Mouse (Mus musculus) heart, embryonic 16.5 days (tissue): Measurements from ENCODE around the gene Ftcd. TPM values are rescaled to one million over a fixed set of nuclear protein-coding genes. Genes with fewer than 3 reads are reported as not detected.
A peak's percentile ranks its signal among the peaks of the same experiment; 100 is the strongest.

Experiments
- ATAC-seq: fragments of 200-750 bp; cut with Nextera tagmentation; replicated peaks from 2 replicates; pipeline ENCODE4 v1.8.0; 2017; ENCODE audit warnings: moderate number of reproducible peaks; ENCODE audit not compliant: insufficient read depth, low FRiP score; ENCODE audit errors: extremely low read depth
- H3K27ac ChIP-seq: fragments of 300-500 bp; sonication (generic); 2 replicates; pipeline ENCODE4 v1.5.1; 2014; ENCODE audit warnings: mild to moderate bottlenecking, low read length, control low read depth, moderate library complexity
- H3K27me3 ChIP-seq: fragments of 300-500 bp; sonication (generic); 2 replicates; pipeline ENCODE4 v1.6.1; 2014; ENCODE audit warnings: low read length, mixed read lengths; ENCODE audit not compliant: control insufficient read depth, insufficient read depth
- H3K36me3 ChIP-seq: fragments of 300-500 bp; sonication (generic); 2 replicates; pipeline ENCODE4 v1.6.1; 2014; ENCODE audit not compliant: control insufficient read depth, insufficient read depth
- H3K4me1 ChIP-seq: fragments of 300-500 bp; sonication (generic); 2 replicates; pipeline ENCODE4 v1.6.1; 2014; ENCODE audit warnings: low read length, mixed read lengths; ENCODE audit not compliant: control insufficient read depth, insufficient read depth
- H3K4me2 ChIP-seq: fragments of 300-500 bp; sonication (generic); 2 replicates; pipeline ENCODE4 v1.6.1; 2014; ENCODE audit warnings: low read depth, mild to moderate bottlenecking, control low read depth, low read length
- H3K4me3 ChIP-seq: fragments of 300-500 bp; sonication (generic); 2 replicates; pipeline ENCODE4 v1.5.1; 2014; ENCODE audit warnings: mild to moderate bottlenecking, control low read depth, low read length
- H3K9ac ChIP-seq: fragments of 300-500 bp; sonication (generic); 2 replicates; pipeline ENCODE4 v1.6.1; 2014; ENCODE audit warnings: low read length, control low read depth
- H3K9me3 ChIP-seq: fragments of 300-500 bp; sonication (generic); replicated peaks from 2 replicates; pipeline ENCODE4 v1.6.1; 2016; ENCODE audit warnings: low read length; ENCODE audit not compliant: control insufficient read depth
- WGBS: fragments of 180-500 bp; shearing (Covaris S2); extraction: QIAGEN DNeasy Blood & Tissue Kit; methylation state at CpG from one replicate; pipeline ENCODE4 v1.1.7; 2014; 5-methylcytosine and 5-hydroxymethylcytosine counted together
- polyA plus RNA-seq: library from polyadenylated mRNA; unstranded; fragments of >200 nt; fragmentation: Nextera tagmentation; extraction: Ambion mirVana; gene quantifications from 2 replicates; pipeline ENCODE4 v1.2.1, GENCODE M21; 2015

Ftcd gene
- polyA plus RNA-seq, 1 experiment from 2014 or later: 3.5 TPM

DNA sequence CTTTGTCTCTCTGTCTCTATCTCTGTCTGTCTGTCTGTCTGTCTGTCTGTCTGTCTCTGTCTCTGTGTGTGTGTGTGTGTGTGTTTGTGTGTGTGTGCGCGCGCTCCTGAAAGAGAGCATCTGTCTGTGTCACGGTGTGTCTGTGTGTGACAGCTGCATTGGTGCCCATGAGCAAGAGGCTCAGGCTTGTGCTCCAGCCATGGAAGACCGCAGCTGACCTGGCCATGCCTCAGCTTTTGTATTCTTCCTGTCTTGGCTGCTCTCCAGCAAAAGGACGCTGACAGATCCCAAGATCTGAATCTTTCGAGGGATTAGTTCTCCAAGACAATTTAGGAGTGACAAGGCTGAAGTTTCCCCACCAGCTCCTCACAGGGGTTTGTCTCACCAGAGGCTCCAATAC is 49.5 kb downstream of the Ftcd start:
- no peak overlapping the region for H3K4me2 ChIP-seq
- H3K36me3 ChIP-seq: no peaks in the 10 kb centered on the region
- peaks cover 12% of the 10 kb centered on the region; the same call in 1 of the 2 replicates for H3K4me1 ChIP-seq
- no peak overlapping the region for H3K27ac ChIP-seq
- 62% methylated on average over 7 of the region's 7 CpGs for WGBS
- H3K4me3 ChIP-seq: no peak overlapping the region
- no peak for ATAC-seq
- H3K27me3 ChIP-seq: no peaks in the 10 kb centered on the region
- no peaks in the 10 kb centered on the region for H3K9me3 ChIP-seq
- no peak overlapping the region for H3K9ac ChIP-seq

DNA sequence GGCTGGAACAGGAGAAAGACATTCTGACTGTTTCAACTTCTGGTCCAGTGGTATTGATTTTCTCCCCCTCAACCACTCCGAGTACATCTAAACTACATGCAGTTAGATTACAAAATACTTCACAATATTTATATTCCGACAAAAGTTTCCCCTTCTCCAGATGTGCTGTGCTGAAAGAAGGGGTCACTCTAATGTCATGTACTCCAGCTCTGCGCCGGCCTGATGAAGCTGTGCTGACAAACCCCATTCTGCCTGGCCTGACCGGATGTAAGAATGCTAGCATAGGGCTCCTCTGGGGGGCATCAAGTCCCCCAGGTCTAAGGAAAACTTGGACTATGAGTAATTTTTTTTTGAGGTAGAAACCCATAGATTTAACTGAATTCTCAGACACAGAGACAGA is 52.3 kb downstream of the Ftcd start:
- Histone ChIP-seq H3K4me1 (peaks cover 6% of the 10 kb centered on the region; the same call in 1 of the 2 replicates), H3K27me3 (no peaks in the 10 kb centered on the region), H3K36me3 (no peaks in the 10 kb centered on the region), H3K9me3 (no peaks in the 10 kb centered on the region), H3K4me2 (no peak overlapping the region), H3K27ac (no peak overlapping the region), H3K4me3 (no peak overlapping the region), H3K9ac (no peak overlapping the region)
- ATAC-seq: no peak
- WGBS: 75% methylated on average over 5 of the region's 5 CpGs

DNA sequence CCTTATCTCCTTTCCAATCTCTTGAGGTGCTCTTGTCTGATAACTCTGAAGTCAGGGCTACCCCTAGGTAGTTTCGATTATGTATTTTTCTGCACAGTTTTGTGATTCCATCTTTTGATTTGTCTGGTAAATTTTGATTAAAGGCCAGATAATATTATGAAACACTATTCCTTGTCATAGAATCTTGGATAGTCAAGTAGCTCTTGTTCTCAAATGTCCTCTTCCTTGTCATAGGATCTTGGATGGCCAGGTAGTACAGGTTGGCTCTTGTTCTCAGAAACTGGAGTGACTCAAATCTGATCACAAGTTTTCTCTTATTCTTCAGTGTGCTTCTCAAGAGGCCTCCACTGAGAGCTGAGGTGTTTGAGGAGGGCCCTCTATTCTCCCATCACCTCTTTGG is 55.2 kb downstream of the Ftcd start:
- Histone ChIP-seq H3K27me3 (no peaks in the 10 kb centered on the region), H3K36me3 (no peaks in the 10 kb centered on the region), H3K4me1 (peaks cover 14% of the 10 kb centered on the region), H3K4me2 (no peak overlapping the region), H3K27ac (no peak overlapping the region), H3K9me3 (no peaks in the 10 kb centered on the region), H3K9ac (no peak overlapping the region), H3K4me3 (no peak overlapping the region)
- ATAC-seq: no peak
- 74% methylated on average over 1 of the region's 1 CpGs for WGBS

DNA sequence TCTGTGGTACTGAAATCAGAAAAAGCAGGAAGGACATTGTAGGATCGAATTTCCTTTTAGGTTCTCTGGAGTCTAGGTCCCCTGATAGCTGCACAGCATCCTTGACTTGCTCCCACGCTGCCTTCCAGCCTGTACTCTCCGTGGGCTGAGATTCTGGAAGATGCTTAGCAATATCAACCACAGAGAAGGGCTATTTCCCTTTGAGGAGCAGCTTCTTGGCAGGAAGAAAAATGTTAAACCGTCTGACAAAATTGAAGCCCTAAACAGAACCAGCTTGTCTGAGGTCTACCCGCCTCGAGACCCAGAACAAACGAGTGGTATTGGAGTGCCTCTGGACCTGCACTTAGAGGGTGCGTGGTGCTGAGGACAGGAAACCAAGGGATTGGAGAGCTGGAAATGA is 57.2 kb downstream of the Ftcd start:
- Histone ChIP-seq H3K4me2 (no peak overlapping the region), H3K27me3 (no peaks in the 10 kb centered on the region), H3K36me3 (no peaks in the 10 kb centered on the region), H3K27ac (peak overlapping the region; percentile 16; the same call in 1 of the 2 replicates), H3K9me3 (no peaks in the 10 kb centered on the region), H3K4me3 (no peak overlapping the region), H3K4me1 (peaks cover 16% of the 10 kb centered on the region), H3K9ac (no peak overlapping the region)
- no peak for ATAC-seq
- WGBS: 55% methylated on average over 8 of the region's 8 CpGs

DNA sequence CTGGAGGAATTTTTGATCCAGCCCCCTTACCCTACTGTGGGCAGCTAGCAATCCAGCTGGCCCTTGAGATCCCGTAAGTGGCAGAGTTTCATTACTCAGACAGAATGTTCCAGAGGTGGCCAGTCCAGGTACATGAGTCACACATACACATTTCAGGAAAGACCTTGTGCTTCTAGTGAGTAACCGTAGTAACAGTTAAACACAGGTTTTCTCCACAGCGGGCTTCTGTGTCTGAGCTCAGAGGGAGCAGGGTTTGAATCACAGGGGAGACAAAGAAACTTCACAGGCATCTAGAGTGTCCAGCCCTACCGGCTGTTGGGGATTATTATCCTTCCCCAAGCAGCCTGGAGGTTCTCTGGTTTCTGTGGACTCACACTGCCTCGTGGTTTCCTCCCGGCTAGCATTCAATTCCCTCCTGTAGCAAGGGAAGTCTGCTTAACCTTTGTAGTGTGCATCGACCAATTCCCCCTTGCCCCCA is 58.7 kb downstream of the Ftcd start:
- 55% methylated on average over 7 of the region's 7 CpGs for WGBS

DNA sequence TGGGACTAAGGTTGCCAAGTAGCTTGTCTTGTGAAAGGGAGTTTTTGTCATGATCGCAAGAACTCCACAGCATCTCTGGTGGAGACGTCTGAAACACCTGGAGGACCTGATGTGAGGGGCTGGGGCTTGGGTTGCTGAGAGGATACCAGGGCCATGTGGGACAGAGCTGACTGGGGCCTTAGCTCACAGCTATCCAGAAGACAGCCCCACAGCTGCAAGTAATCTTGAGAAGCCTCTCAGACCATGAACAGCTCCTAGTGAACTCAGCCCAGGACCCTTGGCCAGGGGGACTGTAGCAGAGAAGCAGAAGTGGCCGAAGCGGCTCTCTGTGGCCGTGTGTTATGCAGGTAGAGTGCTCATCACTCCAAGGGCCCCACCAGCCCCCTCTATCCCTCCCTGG is 59.1 kb downstream of the Ftcd start:
- peak overlapping the region; percentile 41 for H3K27ac ChIP-seq
- H3K9ac ChIP-seq: 0 out of 2 replicates have a peak overlapping the region, but pooled peaks have one; percentile 3

More for the DNA sequence above, 58.7 kb downstream of the Ftcd start:
- Histone ChIP-seq H3K27ac (peak overlapping the region; percentile 41), H3K4me3 (no peak overlapping the region), H3K27me3 (no peaks in the 10 kb centered on the region), H3K9ac (no peak overlapping the region), H3K4me1 (peaks cover 16% of the 10 kb centered on the region), H3K9me3 (no peaks in the 10 kb centered on the region), H3K4me2 (no peak overlapping the region), H3K36me3 (no peaks in the 10 kb centered on the region)
- 0 out of 2 replicates have a peak, but pooled peaks have one; percentile 21 for ATAC-seq

DNA sequence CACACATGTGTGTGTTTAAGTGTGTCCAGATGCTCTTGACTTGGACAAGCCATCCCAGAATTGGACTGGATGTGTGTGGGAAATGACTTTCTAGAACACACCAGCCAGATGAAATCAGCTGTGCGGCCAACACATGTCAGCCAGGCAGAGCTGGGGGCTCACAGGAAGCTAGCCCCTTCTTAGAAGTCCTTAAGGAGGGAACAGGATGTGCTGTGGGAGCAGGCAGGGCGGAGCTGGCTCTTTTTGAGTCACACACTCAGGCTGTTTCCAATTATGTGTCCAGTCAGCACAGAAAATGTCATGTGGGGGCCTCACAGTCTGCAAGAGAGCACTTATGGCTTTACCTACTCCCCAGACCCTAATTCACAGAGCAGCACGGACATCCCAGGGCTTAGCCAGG is 60.6 kb downstream of the Ftcd start:
- Histone ChIP-seq H3K9ac (no peak overlapping the region), H3K4me1 (peaks cover 16% of the 10 kb centered on the region), H3K27me3 (no peaks in the 10 kb centered on the region), H3K4me2 (no peak overlapping the region), H3K4me3 (no peak overlapping the region), H3K9me3 (no peaks in the 10 kb centered on the region), H3K36me3 (no peaks in the 10 kb centered on the region), H3K27ac (peak overlapping the region; percentile 43; the same call in 1 of the 2 replicates)
- peak; percentile 24; the same call in 1 of the 2 replicates for ATAC-seq
- WGBS: 47% methylated on average over 3 of the region's 3 CpGs

More for the DNA sequence above, 59.1 kb downstream of the Ftcd start:
- no peak for ATAC-seq
- H3K4me2 ChIP-seq: no peak overlapping the region
- H3K4me3 ChIP-seq: no peak overlapping the region
- H3K36me3 ChIP-seq: no peaks in the 10 kb centered on the region
- no peaks in the 10 kb centered on the region for H3K9me3 ChIP-seq
- WGBS: 55% methylated on average over 5 of the region's 5 CpGs
- peaks cover 16% of the 10 kb centered on the region for H3K4me1 ChIP-seq
- H3K27me3 ChIP-seq: no peaks in the 10 kb centered on the region

DNA sequence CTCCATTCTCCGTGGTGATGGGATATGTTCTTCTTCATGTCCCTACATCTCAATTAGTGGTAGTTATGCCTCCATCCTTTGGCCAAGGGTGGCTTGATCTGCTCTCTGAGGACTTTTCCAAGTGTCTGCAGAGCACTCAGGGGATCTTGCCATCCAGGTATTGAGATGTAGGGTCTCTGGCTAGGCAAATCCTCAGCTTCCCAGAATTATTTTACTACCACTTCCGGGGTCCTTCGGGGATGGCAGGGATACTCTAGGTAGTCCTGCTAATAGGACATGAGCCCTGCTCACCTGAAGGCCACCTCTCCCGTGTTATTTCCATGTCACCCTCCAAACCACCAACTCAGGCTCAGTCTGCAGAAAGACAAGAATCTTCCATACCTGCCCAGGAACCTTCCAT is 61.2 kb downstream of the Ftcd start:
- Histone ChIP-seq H3K36me3 (no peaks in the 10 kb centered on the region), H3K9me3 (no peaks in the 10 kb centered on the region), H3K4me1 (peaks cover 16% of the 10 kb centered on the region), H3K9ac (no peak overlapping the region), H3K27ac (peak overlapping the region; percentile 43; the same call in 1 of the 2 replicates), H3K4me3 (no peak overlapping the region), H3K27me3 (no peaks in the 10 kb centered on the region), H3K4me2 (no peak overlapping the region)
- 83% methylated on average over 4 of the region's 4 CpGs for WGBS
- no peak for ATAC-seq
